ENCODE assay signal across 11 mouse cellular contexts in the genomic region with DNA sequence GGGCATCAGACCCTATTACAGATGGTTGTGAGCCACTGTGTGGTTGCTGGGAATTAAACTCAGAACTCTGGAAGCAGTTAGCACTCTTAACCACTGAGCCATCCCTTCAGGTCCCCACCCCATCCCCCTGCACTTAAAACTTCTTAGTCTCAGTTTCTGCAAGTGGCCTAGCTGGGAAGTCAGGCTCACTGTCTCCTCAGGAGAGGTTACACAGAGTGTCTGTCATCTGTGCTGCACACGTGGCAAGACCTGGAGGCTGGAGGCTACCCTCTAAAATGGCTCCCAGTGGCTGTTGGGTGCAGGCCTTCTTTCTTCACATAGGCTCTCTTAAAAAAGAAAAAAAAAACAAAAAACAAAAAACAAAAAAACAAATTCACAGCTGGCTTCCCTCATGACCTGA. TPM values are rescaled to one million over a fixed set of nuclear protein-coding genes. Genes with fewer than 3 reads are reported as not detected.
DNase-seq lines count a peak whose midpoint lies in the region; ATAC-seq and TF ChIP-seq lines count a peak whose summit lies in the region.
"Had no signal": no experiment of that assay in that cellular context is flagged by ENCODE, and none has a peak within 500 bp of the region (broad histone marks: within the 10 kb centered on the region; RNA-seq: fewer than 3 reads in every experiment).

No protein-coding gene starts in this region.

- no peak overlapping the region for H3K4me3 ChIP-seq in kidney, adult 2 months (ENCODE audit: insufficient read depth, low read depth, low read length)
- H3K4me3 ChIP-seq in midbrain, embryonic 11.5 days (ENCODE audit: low read depth, low read length), result no peak overlapping the region
- H3K4me3 ChIP-seq in midbrain, embryonic 14.5 days (replicated peaks; ENCODE audit: low read depth, low read length), result no peak overlapping the region
- H3K4me3 ChIP-seq in intestine, embryonic 14.5 days (ENCODE audit: low read depth, low read length), result no peak overlapping the region
- H3K4me3 ChIP-seq in forebrain, embryonic 13.5 days, result no peak overlapping the region
- H3K4me3 ChIP-seq: limb, embryonic 10.5 days; midbrain, embryonic 12.5 days had no signal

- H3K27ac ChIP-seq in kidney, adult 2 months (ENCODE audit: insufficient read depth, low read depth, low read length), result peak overlapping the region; percentile 97
- no peak overlapping the region for H3K27ac ChIP-seq in midbrain, embryonic 11.5 days (ENCODE audit: low read depth, low read length)
- H3K27ac ChIP-seq in midbrain, embryonic 14.5 days (replicated peaks; ENCODE audit: low read depth, low read length), result no peak overlapping the region
- H3K27ac ChIP-seq in intestine, embryonic 14.5 days (ENCODE audit: low read depth), result peak overlapping the region; percentile 69
- no peak overlapping the region for H3K27ac ChIP-seq in forebrain, embryonic 13.5 days
- H3K27ac ChIP-seq: limb, embryonic 10.5 days; midbrain, embryonic 12.5 days had no signal

- H3K9me3 ChIP-seq in midbrain, embryonic 11.5 days (ENCODE audit: control insufficient read depth, low read length), result no peaks in the 10 kb centered on the region
- no peaks in the 10 kb centered on the region for H3K9me3 ChIP-seq in midbrain, embryonic 14.5 days (ENCODE audit: control insufficient read depth, low read length)
- H3K9me3 ChIP-seq in intestine, embryonic 14.5 days (ENCODE audit: control insufficient read depth, low read length), result no peaks in the 10 kb centered on the region
- no peaks in the 10 kb centered on the region for H3K9me3 ChIP-seq in forebrain, embryonic 13.5 days (replicated peaks)
- H3K9me3 ChIP-seq: limb, embryonic 10.5 days; midbrain, embryonic 12.5 days had no signal

- WGBS in kidney, adult 2 months, result 47% methylated on average over 1 of the region's 1 CpGs
- 47% methylated on average over 1 of the region's 1 CpGs for WGBS in midbrain, embryonic 11.5 days
- 68% methylated on average over 1 of the region's 1 CpGs for WGBS in midbrain, embryonic 14.5 days
- WGBS in intestine, embryonic 14.5 days, result 84% methylated on average over 1 of the region's 1 CpGs
- 57% methylated on average over 1 of the region's 1 CpGs for WGBS in forebrain, embryonic 13.5 days

- H3K36me3 ChIP-seq in kidney, adult 2 months (ENCODE audit: control insufficient read depth, insufficient read depth, low read length), result no peaks in the 10 kb centered on the region
- H3K36me3 ChIP-seq in midbrain, embryonic 11.5 days (ENCODE audit: control insufficient read depth, insufficient read depth, low read length), result no peaks in the 10 kb centered on the region
- H3K36me3 ChIP-seq in midbrain, embryonic 14.5 days (ENCODE audit: control insufficient read depth, insufficient read depth, low read length), result peaks cover 18% of the 10 kb centered on the region; the same call in 1 of the 2 replicates
- H3K36me3 ChIP-seq in intestine, embryonic 14.5 days (ENCODE audit: control insufficient read depth, insufficient read depth, low read length), result peaks cover 20% of the 10 kb centered on the region
- peaks cover 16% of the 10 kb centered on the region for H3K36me3 ChIP-seq in forebrain, embryonic 13.5 days (ENCODE audit: poor library complexity, severe bottlenecking)
- H3K36me3 ChIP-seq: midbrain, embryonic 12.5 days had no signal

- DNase-seq in kidney, adult 2 months, result no peak
- no peak for DNase-seq in kidney, postnatal 10 days
- DNase-seq in midbrain, embryonic 11.5 days (ENCODE audit: low spot score, missing footprints), result peak; percentile 67
- no peak for DNase-seq in midbrain, embryonic 14.5 days
- DNase-seq in intestine, embryonic 14.5 days (ENCODE audit: low spot score), result no peak
- DNase-seq in right cerebral cortex, postnatal 10 days (ENCODE audit: low spot score in 2 of 2), result no peak
- DNase-seq: cerebellum, adult 2 months; right cerebral cortex, postnatal 4 days had no signal

- TF ChIP-seq CTCF in kidney, adult 2 months (conservative IDR thresholded peaks at IDR 0.05; ENCODE audit: insufficient read depth, insufficient read length, low read depth, low read length), result no peak

- no peak for ATAC-seq in midbrain, embryonic 11.5 days (ENCODE audit: low FRiP score)
- ATAC-seq in midbrain, embryonic 14.5 days (ENCODE audit: low FRiP score, low TSS enrichment), result no peak
- ATAC-seq in intestine, embryonic 14.5 days (replicated peaks; ENCODE audit: low FRiP score, low TSS enrichment, low read depth), result peak; percentile 45; the same call in 1 of the 2 replicates
- no peak for ATAC-seq in forebrain, embryonic 13.5 days

- peaks cover 13% of the 10 kb centered on the region for H3K4me1 ChIP-seq in kidney, adult 2 months (ENCODE audit: control insufficient read depth, insufficient read depth, low read length)
- H3K4me1 ChIP-seq in midbrain, embryonic 11.5 days (ENCODE audit: control insufficient read depth, insufficient read depth, low read length), result no peaks in the 10 kb centered on the region; the same call in 1 of the 2 replicates
- H3K4me1 ChIP-seq in midbrain, embryonic 14.5 days (ENCODE audit: control insufficient read depth, insufficient read depth, low read length), result no peaks in the 10 kb centered on the region
- H3K4me1 ChIP-seq in intestine, embryonic 14.5 days (replicated peaks; ENCODE audit: control insufficient read depth, insufficient read depth, low read length), result no peaks in the 10 kb centered on the region
- no peaks in the 10 kb centered on the region for H3K4me1 ChIP-seq in forebrain, embryonic 13.5 days
- H3K4me1 ChIP-seq: midbrain, embryonic 12.5 days had no signal

- H3K27me3 ChIP-seq in kidney, adult 2 months (replicated peaks; ENCODE audit: control insufficient read depth, insufficient read depth, low read length), result no peaks in the 10 kb centered on the region
- H3K27me3 ChIP-seq in midbrain, embryonic 11.5 days (ENCODE audit: control insufficient read depth, insufficient read depth, low read length), result no peaks in the 10 kb centered on the region
- H3K27me3 ChIP-seq in midbrain, embryonic 14.5 days (ENCODE audit: control insufficient read depth, insufficient read depth, low read length), result no peaks in the 10 kb centered on the region
- no peaks in the 10 kb centered on the region for H3K27me3 ChIP-seq in intestine, embryonic 14.5 days (replicated peaks; ENCODE audit: control insufficient read depth, insufficient read depth, low read length)
- H3K27me3 ChIP-seq in forebrain, embryonic 13.5 days, result no peaks in the 10 kb centered on the region

- H3K9ac ChIP-seq in midbrain, embryonic 11.5 days (ENCODE audit: low read length), result no peak overlapping the region
- H3K9ac ChIP-seq in midbrain, embryonic 14.5 days (replicated peaks; ENCODE audit: low read length), result no peak overlapping the region
- H3K9ac ChIP-seq in intestine, embryonic 14.5 days (ENCODE audit: low read length), result no peak overlapping the region
- H3K9ac ChIP-seq in forebrain, embryonic 13.5 days, result no peak overlapping the region
- H3K9ac ChIP-seq: midbrain, embryonic 12.5 days had no signal

- no peak overlapping the region for H3K4me2 ChIP-seq in midbrain, embryonic 11.5 days
- no peak overlapping the region for H3K4me2 ChIP-seq in midbrain, embryonic 14.5 days (ENCODE audit: low read length)
- H3K4me2 ChIP-seq in intestine, embryonic 14.5 days (ENCODE audit: low read length), result no peak overlapping the region
- no peak overlapping the region for H3K4me2 ChIP-seq in forebrain, embryonic 13.5 days
- H3K4me2 ChIP-seq: midbrain, embryonic 12.5 days had no signal

- no peak for TF ChIP-seq POLR2A in kidney, adult 2 months (IDR thresholded peaks at IDR 0.05; ENCODE audit: low read depth, low read length)

RNA-seq across cellular contexts. Expression of a gene that starts 24.7 kb away (rescaled TPM):
- polyA plus RNA-seq in kidney, adult 2 months (2012; rRNA removed), result 3,384 and 3,621 TPM in 2 replicates
- 3,704 and 3,886 TPM in 2 replicates for polyA plus RNA-seq in midbrain, embryonic 11.5 days (2014; fragmentation: Nextera tagmentation; extraction: Ambion mirVana)
- polyA plus RNA-seq in midbrain, embryonic 14.5 days (2014; fragmentation: Nextera tagmentation; extraction: Ambion mirVana), result 2,437 and 3,041 TPM in 2 replicates
- polyA plus RNA-seq in intestine, embryonic 14.5 days (2014; fragmentation: Nextera tagmentation; extraction: Ambion mirVana), result 2,647 and 2,698 TPM in 2 replicates
- 3,030 and 3,122 TPM in 2 replicates for polyA plus RNA-seq in forebrain, embryonic 13.5 days (2015; fragmentation: Nextera tagmentation; extraction: Ambion mirVana)

Comparison
In these comparisons a context has a peak if more than half of its experiments do, and no peak if none do; other contexts are left out.
1. H3K27ac ChIP-seq: peak in kidney, adult 2 months (single experiment) and intestine, embryonic 14.5 days (single experiment); none in midbrain, embryonic 11.5 days (single experiment), midbrain, embryonic 14.5 days (single experiment) and forebrain, embryonic 13.5 days (single experiment).